Mouse (Mus musculus) limb, embryonic 10.5 days (tissue): ENCODE data around the gene Zfhx3. TPM values are rescaled to one million over a fixed set of nuclear protein-coding genes. Genes with fewer than 3 reads are reported as not detected.

Source experiments
- DNase-seq: peaks from one replicate; pipeline ENCODE4 v3.0.0-alpha.2; 2017; ENCODE audit warnings: low spot score
- H3K27ac ChIP-seq: fragments of 300-500 bp; sonication (generic); 2 replicates; pipeline ENCODE4 v1.5.1; 2016; ENCODE audit warnings: mild to moderate bottlenecking
- H3K27me3 ChIP-seq: fragments of 300-500 bp; sonication (generic); 2 replicates; pipeline ENCODE4 v1.6.1; 2016; ENCODE audit warnings: low read depth, mild to moderate bottlenecking; ENCODE audit not compliant: poor library complexity, severe bottlenecking
- H3K36me3 ChIP-seq: fragments of 300-500 bp; sonication (generic); 2 replicates; pipeline ENCODE4 v1.6.1; 2016; ENCODE audit warnings: mild to moderate bottlenecking, moderate library complexity
- H3K4me1 ChIP-seq: fragments of 300-500 bp; sonication (generic); 2 replicates; pipeline ENCODE4 v1.6.1; 2016
- H3K4me3 ChIP-seq: fragments of 300-500 bp; sonication (generic); 2 replicates; pipeline ENCODE4 v1.5.1; 2016; ENCODE audit warnings: mild to moderate bottlenecking, moderate library complexity
- H3K9me3 ChIP-seq: fragments of 300-500 bp; sonication (generic); replicated peaks from 2 replicates; pipeline ENCODE4 v1.6.1; 2016; ENCODE audit warnings: mild to moderate bottlenecking
- WGBS: fragments of 180-500 bp; shearing (Covaris S2); methylation state at CpG from one replicate; pipeline ENCODE4 v1.1.7; 2016; 5-methylcytosine and 5-hydroxymethylcytosine counted together
- polyA plus RNA-seq: library from polyadenylated mRNA; unstranded; fragments of >200 nt; fragmentation: Nextera tagmentation; extraction: Ambion mirVana; gene quantifications from 2 replicates; pipeline ENCODE4 v1.2.1, GENCODE M21; 2016

The Zfhx3 gene
- polyA plus RNA-seq, 1 experiment from 2014 or later = 28.1 TPM

DNA sequence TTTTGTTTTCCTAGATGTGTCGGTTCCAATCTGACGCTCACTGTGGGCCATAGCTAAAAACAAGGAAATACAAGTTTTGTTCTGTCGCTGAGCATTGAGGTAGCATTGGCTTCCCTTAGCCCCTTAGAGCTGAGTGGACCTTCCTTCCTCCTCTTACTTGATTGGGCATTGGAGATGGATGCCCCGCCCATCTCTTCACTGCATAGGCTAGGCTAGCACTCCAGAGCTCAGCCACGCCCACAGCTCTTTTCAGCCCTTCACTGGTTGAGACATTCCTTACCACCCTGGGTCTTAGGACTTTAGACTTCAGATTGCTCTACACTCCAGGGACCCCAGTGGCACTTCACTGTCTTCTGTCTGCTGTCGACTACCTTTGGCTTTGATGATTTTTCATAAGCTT lies 878.2 kb downstream of the Zfhx3 start:
- WGBS = 9% methylated on average over 6 of the region's 6 CpGs
- Histone ChIP-seq H3K4me3 (peak overlapping the region; percentile 36), H3K4me1 (peaks cover 45% of the 10 kb centered on the region), H3K36me3 (peaks cover 21% of the 10 kb centered on the region), H3K27ac (no peak overlapping the region), H3K27me3 (no peaks in the 10 kb centered on the region), H3K9me3 (no peaks in the 10 kb centered on the region)
- peak; percentile 43 for DNase-seq

- Histone ChIP-seq H3K4me3 (no peak overlapping the region), H3K27ac (no peak overlapping the region), H3K36me3 (peaks cover 16% of the 10 kb centered on the region), H3K4me1 (peaks cover 64% of the 10 kb centered on the region), H3K27me3 (no peaks in the 10 kb centered on the region), H3K9me3 (no peaks in the 10 kb centered on the region)
- no peak for DNase-seq
- 88% methylated on average over 15 of the region's 15 CpGs for WGBS
Measured at GRCm38 (mm10) chr8:108822841-108823266, 880.4 kb downstream of the Zfhx3 start.

GRCm38 (mm10) chr8:108824049-108824448 lies 881.6 kb downstream of the Zfhx3 start:
- no peak overlapping the region for H3K27ac ChIP-seq
- no peaks in the 10 kb centered on the region for H3K27me3 ChIP-seq
- H3K4me3 ChIP-seq = no peak overlapping the region
- WGBS = 97% methylated on average over 4 of the region's 4 CpGs
- DNase-seq = no peak
- peaks cover 11% of the 10 kb centered on the region for H3K36me3 ChIP-seq
- peaks cover 67% of the 10 kb centered on the region for H3K4me1 ChIP-seq
- H3K9me3 ChIP-seq = no peaks in the 10 kb centered on the region

DNA sequence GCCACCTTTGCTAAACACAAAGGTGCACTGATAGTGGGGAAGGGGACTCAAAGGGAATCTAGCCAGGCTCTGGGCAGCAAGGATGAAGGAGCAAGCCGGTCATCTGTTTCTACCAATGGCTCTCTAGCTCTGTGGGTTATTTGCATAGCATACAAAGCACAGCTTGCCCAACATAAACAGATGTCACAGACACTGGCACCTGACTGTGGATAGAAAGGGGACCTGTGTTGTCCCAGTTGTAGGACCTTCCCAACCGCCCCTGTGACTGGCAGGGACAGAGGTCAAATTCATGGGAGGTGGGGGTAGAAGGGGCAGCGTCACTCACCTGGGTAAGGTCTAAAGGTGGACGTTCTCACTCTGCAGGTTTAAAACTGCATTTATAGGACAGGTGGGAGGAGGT lies 884.0 kb downstream of the Zfhx3 start:
- no peak for DNase-seq
- Histone ChIP-seq H3K27me3 (no peaks in the 10 kb centered on the region), H3K36me3 (peaks cover 11% of the 10 kb centered on the region), H3K27ac (no peak overlapping the region), H3K9me3 (no peaks in the 10 kb centered on the region), H3K4me1 (peaks cover 57% of the 10 kb centered on the region), H3K4me3 (no peak overlapping the region)
- 81% methylated on average over 4 of the region's 4 CpGs for WGBS

GRCm38 (mm10) chr8:108827428-108827827 lies 885.0 kb downstream of the Zfhx3 start:
- 68% methylated on average over 15 of the region's 15 CpGs for WGBS
- no peaks in the 10 kb centered on the region for H3K9me3 ChIP-seq
- no peaks in the 10 kb centered on the region for H3K27me3 ChIP-seq
- H3K36me3 ChIP-seq = peaks cover 10% of the 10 kb centered on the region
- no peak overlapping the region for H3K4me3 ChIP-seq
- peak overlapping the region; percentile 47 for H3K27ac ChIP-seq
- H3K4me1 ChIP-seq = peaks cover 49% of the 10 kb centered on the region
- peak; percentile 46 for DNase-seq

- DNase-seq = peak; percentile 53
- H3K36me3 ChIP-seq = peaks cover 11% of the 10 kb centered on the region
- peaks cover 44% of the 10 kb centered on the region for H3K4me1 ChIP-seq
- peak overlapping the region; percentile 59; the same call in 1 of the 2 replicates for H3K27ac ChIP-seq
- H3K4me3 ChIP-seq = no peak overlapping the region
- no peaks in the 10 kb centered on the region for H3K9me3 ChIP-seq
- 61% methylated on average over 12 of the region's 12 CpGs for WGBS
- no peaks in the 10 kb centered on the region for H3K27me3 ChIP-seq
Measured at GRCm38 (mm10) chr8:108829305-108829717, 886.9 kb downstream of the Zfhx3 start.

DNA sequence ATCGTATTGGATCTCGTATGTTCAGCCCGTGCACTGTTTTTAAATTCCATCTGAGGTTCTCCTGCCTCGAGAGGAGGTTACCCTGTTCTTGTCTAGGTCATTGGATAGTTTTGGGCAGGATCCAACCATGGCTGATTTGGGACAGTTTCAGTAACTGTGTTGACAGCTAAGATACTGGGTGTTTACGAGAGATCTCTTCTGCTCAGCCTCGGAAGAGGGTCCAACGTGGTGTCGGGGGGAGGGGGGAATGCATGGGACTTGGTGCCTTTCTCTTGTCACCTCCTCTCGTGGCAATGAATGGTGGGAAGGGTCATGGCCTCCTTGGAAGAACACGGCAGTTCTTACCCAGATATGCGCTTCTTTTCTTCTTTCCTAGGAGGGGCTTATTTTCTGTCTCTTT lies 892.7 kb downstream of the Zfhx3 start:
- Histone ChIP-seq H3K27ac (no peak overlapping the region), H3K4me3 (no peak overlapping the region), H3K36me3 (peaks cover 26% of the 10 kb centered on the region), H3K4me1 (peaks cover 20% of the 10 kb centered on the region), H3K27me3 (no peaks in the 10 kb centered on the region), H3K9me3 (no peaks in the 10 kb centered on the region)
- no peak for DNase-seq
- WGBS = 94% methylated on average over 11 of the region's 11 CpGs

- Histone ChIP-seq H3K9me3 (no peaks in the 10 kb centered on the region), H3K36me3 (peaks cover 27% of the 10 kb centered on the region), H3K4me3 (no peak overlapping the region), H3K27ac (no peak overlapping the region), H3K4me1 (peaks cover 17% of the 10 kb centered on the region), H3K27me3 (no peaks in the 10 kb centered on the region)
- 10% methylated on average over 10 of the region's 10 CpGs for WGBS
- no peak for DNase-seq
Measured at GRCm38 (mm10) chr8:108837788-108838187, 895.3 kb downstream of the Zfhx3 start.

GRCm38 (mm10) chr8:108838761-108839160 lies 896.3 kb downstream of the Zfhx3 start:
- Histone ChIP-seq H3K36me3 (peaks cover 34% of the 10 kb centered on the region), H3K27me3 (no peaks in the 10 kb centered on the region), H3K27ac (no peak overlapping the region), H3K9me3 (no peaks in the 10 kb centered on the region), H3K4me3 (no peak overlapping the region), H3K4me1 (peaks cover 17% of the 10 kb centered on the region)
- no peak for DNase-seq
- 88% methylated on average over 6 of the region's 6 CpGs for WGBS

GRCm38 (mm10) chr8:108842307-108842706 lies 899.9 kb downstream of the Zfhx3 start:
- Histone ChIP-seq H3K36me3 (peaks cover 33% of the 10 kb centered on the region), H3K9me3 (no peaks in the 10 kb centered on the region), H3K4me1 (peaks cover 27% of the 10 kb centered on the region), H3K27me3 (no peaks in the 10 kb centered on the region), H3K27ac (no peak overlapping the region), H3K4me3 (no peak overlapping the region)
- 85% methylated on average over 5 of the region's 5 CpGs for WGBS
- DNase-seq = no peak

- Histone ChIP-seq H3K27me3 (no peaks in the 10 kb centered on the region), H3K27ac (no peak overlapping the region), H3K4me1 (peaks cover 28% of the 10 kb centered on the region), H3K9me3 (no peaks in the 10 kb centered on the region), H3K36me3 (peaks cover 54% of the 10 kb centered on the region), H3K4me3 (no peak overlapping the region)
- 56% methylated on average over 6 of the region's 6 CpGs for WGBS
- no peak for DNase-seq
Measured at GRCm38 (mm10) chr8:108846174-108846573, 903.7 kb downstream of the Zfhx3 start.

DNA sequence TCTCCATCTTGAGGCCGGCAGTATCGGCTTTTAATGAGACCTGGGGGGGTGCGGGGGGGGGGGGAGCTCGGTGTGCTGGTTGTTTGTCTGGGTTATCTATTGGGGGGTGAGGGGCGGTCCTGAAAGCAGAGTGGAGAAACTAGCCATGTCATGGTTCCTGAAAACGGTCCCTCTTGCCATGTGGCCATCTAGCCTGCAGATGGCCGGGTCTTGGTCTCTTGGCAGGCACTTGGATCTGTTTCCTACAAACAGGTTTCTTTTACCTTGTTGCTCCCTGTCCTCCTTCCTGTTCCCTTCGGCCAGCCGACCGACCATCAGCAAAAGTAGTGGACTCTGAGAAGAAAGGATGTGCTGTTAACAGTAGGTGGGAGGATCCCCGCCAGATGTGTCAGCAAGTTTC lies 904.4 kb downstream of the Zfhx3 start:
- Histone ChIP-seq H3K27me3 (no peaks in the 10 kb centered on the region), H3K36me3 (peaks cover 57% of the 10 kb centered on the region), H3K4me3 (no peak overlapping the region), H3K27ac (no peak overlapping the region), H3K9me3 (no peaks in the 10 kb centered on the region), H3K4me1 (peaks cover 28% of the 10 kb centered on the region)
- 72% methylated on average over 10 of the region's 11 CpGs for WGBS
- DNase-seq = no peak

DNA sequence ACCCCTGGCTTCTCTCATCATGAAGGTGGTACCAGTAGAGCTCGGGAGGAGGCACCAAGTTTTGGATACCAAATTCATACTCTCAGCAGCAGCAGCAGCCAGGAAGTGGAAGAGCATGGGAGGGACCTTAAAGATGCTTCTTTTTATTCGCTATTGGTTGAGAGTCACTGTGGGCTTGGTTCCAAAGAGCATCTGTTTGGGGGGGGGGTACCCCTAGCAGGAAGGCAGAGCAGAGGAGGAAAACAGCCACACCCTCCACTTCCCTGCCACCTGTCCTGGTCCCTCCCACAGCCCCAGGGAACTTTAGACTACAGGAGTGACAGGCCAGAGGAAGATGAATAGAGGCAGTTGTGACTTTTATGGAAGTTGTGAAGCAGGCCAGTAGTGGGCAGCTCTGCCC lies 904.9 kb downstream of the Zfhx3 start:
- H3K4me1 ChIP-seq = peaks cover 31% of the 10 kb centered on the region
- H3K36me3 ChIP-seq = peaks cover 57% of the 10 kb centered on the region
- no peaks in the 10 kb centered on the region for H3K9me3 ChIP-seq
- 73% methylated on average over 2 of the region's 2 CpGs for WGBS
- DNase-seq = no peak
- H3K27me3 ChIP-seq = no peaks in the 10 kb centered on the region
- no peak overlapping the region for H3K4me3 ChIP-seq
- no peak overlapping the region for H3K27ac ChIP-seq

DNA sequence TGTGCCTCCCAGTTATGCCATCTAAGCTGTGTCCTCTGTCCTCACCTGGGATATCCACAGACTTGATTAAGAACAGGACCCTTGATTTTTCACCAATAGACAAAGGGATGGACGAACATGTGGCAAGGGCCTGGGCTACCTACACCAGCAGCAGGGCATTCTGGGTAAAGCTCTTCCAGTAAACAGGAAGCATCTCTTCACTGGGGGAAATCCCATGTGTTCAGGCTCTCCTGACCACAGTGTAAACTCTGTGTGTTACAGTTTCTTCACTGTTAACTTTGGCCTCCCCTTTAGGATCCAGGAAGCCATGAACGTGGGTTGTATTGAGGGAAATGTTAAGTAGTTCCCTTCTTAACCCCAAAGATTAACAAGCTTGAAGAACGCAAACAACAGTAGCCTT lies 906.0 kb downstream of the Zfhx3 start:
- H3K27me3 ChIP-seq = no peaks in the 10 kb centered on the region
- H3K9me3 ChIP-seq = no peaks in the 10 kb centered on the region
- no peak for DNase-seq
- no peak overlapping the region for H3K4me3 ChIP-seq
- WGBS = 88% methylated on average over 3 of the region's 3 CpGs
- H3K4me1 ChIP-seq = peaks cover 37% of the 10 kb centered on the region
- peaks cover 53% of the 10 kb centered on the region for H3K36me3 ChIP-seq
- H3K27ac ChIP-seq = no peak overlapping the region
